ENCODE assay signal across 8 mouse cellular contexts in the genomic region with DNA sequence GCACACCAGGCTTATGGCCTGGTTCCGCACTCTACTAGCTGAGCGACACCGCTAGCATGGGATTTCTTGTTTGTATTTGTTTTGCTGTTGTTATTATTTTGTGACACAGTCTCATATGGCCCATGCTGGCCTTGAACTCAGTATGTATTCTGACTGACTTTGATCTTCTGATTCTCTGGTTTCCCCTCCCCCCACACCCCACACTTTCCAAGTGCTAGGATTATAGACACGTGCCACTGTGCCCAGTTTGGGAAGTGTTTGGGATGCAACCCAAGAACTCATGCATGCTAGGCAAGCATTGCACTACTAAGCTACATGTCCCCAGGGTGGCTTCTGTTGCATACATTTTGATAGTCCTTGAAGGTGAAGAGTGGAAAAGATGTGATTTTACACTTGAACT. TPM values are rescaled to one million over a fixed set of nuclear protein-coding genes. Genes with fewer than 3 reads are reported as not detected.
DNase-seq lines count a peak whose midpoint lies in the region; ATAC-seq lines count a peak whose summit lies in the region.

No protein-coding gene starts in this region.

- H3K9ac ChIP-seq in limb, embryonic 15.5 days, result peak overlapping the region; percentile 88; the same call in 1 of the 2 replicates

- no peaks in the 10 kb centered on the region for H3K27me3 ChIP-seq in heart, embryonic 10.5 days (ENCODE audit: insufficient read depth, poor library complexity, severe bottlenecking)
- no peaks in the 10 kb centered on the region for H3K27me3 ChIP-seq in limb, embryonic 15.5 days

- intact Hi-C loops in heart, postnatal 36 days (cut with DNase I), result loop anchor here (2.0 kb wide), 1 partner anchor 43 kb away; no protein-coding TSS in a partner anchor

- peaks cover 9% of the 10 kb centered on the region; the same call in 1 of the 2 replicates for H3K36me3 ChIP-seq in heart, embryonic 10.5 days
- peaks cover 14% of the 10 kb centered on the region; the same call in 1 of the 2 replicates for H3K36me3 ChIP-seq in limb, embryonic 15.5 days

- no peaks in the 10 kb centered on the region for H3K9me3 ChIP-seq in heart, embryonic 10.5 days
- no peaks in the 10 kb centered on the region for H3K9me3 ChIP-seq in limb, embryonic 15.5 days

- peak; percentile 49 to 62 for DNase-seq in heart, adult 18-20 months
- no peak for DNase-seq in heart, postnatal 36 days
- DNase-seq in NIH3T3 (ENCODE audit: low read depth), result peak; percentile 38
- DNase-seq in heart, embryonic 10.5 days (ENCODE audit: low spot score), result no peak
- no peak for DNase-seq in right cerebral cortex, postnatal 14 days
- no peak for DNase-seq in frontal cortex, postnatal 36 days (ENCODE audit: low spot score in 2 of 2)
- DNase-seq in thymus, adult 18-20 months, result no peak

- 68% methylated on average over 4 of the region's 4 CpGs for WGBS in heart, embryonic 10.5 days
- 76% methylated on average over 4 of the region's 4 CpGs for WGBS in limb, embryonic 15.5 days

- peak overlapping the region; percentile 70 for H3K4me2 ChIP-seq in limb, embryonic 15.5 days

- peak overlapping the region; percentile 94 for H3K27ac ChIP-seq in heart, embryonic 10.5 days
- H3K27ac ChIP-seq in limb, embryonic 15.5 days, result peak overlapping the region; percentile 95; the same call in 1 of the 2 replicates

- no peak for ATAC-seq in limb, embryonic 15.5 days (ENCODE audit: insufficient number of reproducible peaks, low FRiP score, low TSS enrichment, low read depth)

- peaks cover 8% of the 10 kb centered on the region for H3K4me1 ChIP-seq in heart, embryonic 10.5 days
- H3K4me1 ChIP-seq in limb, embryonic 15.5 days, result peaks cover 9% of the 10 kb centered on the region; the same call in 1 of the 2 replicates

- peak overlapping the region; percentile 77 for H3K4me3 ChIP-seq in heart, embryonic 10.5 days
- peak overlapping the region; percentile 92 for H3K4me3 ChIP-seq in limb, embryonic 15.5 days

RNA-seq across cellular contexts. Expression of gene Slc35f5, which starts 1.4 kb away (rescaled TPM):
- 100 to 1,000 TPM; 113 to 127 TPM for total RNA-seq in heart, adult 18-20 months (2021)
- 100 to 1,000 TPM; 126 to 146 TPM for total RNA-seq in heart, postnatal 36 days (2021)
- 36.1 and 37.0 TPM in 2 replicates for polyA plus RNA-seq in heart, embryonic 10.5 days (2016; fragmentation: Nextera tagmentation; extraction: Ambion mirVana)
- 63.4 and 64.5 TPM in 2 replicates for polyA plus RNA-seq in limb, embryonic 15.5 days (2015; fragmentation: Nextera tagmentation; extraction: Ambion mirVana)

Comparison
In these comparisons a context has a peak if more than half of its experiments do, and no peak if none do; other contexts are left out.
1. DNase-seq: peak in heart, adult 18-20 months (2 of 2) and NIH3T3 (single experiment); none in heart, postnatal 36 days (0 of 2), heart, embryonic 10.5 days (single experiment), right cerebral cortex, postnatal 14 days (single experiment), frontal cortex, postnatal 36 days (0 of 2) and thymus, adult 18-20 months (0 of 2).